In genomic region chr12:43983548-43983947, GRCm38 (mm10) we compare ENCODE assay signal across 27 mouse cellular contexts.
DNase-seq lines count a peak whose midpoint lies in the region; ATAC-seq lines count a peak whose summit lies in the region.
"Had no signal": no experiment of that assay in that cellular context is flagged by ENCODE, and none has a peak within 500 bp of the region (broad histone marks: within the 10 kb centered on the region; RNA-seq: fewer than 3 reads in every experiment).

No protein-coding gene starts in this region.

- 58% methylated on average over 1 of the region's 1 CpGs for WGBS in neural tube, embryonic 14.5 days
- 55% methylated on average over 1 of the region's 1 CpGs for WGBS in neural tube, embryonic 15.5 days
- 74% methylated on average over 1 of the region's 1 CpGs for WGBS in kidney, embryonic 16.5 days

- no peaks in the 10 kb centered on the region for H3K36me3 ChIP-seq in neural tube, embryonic 14.5 days (ENCODE audit: control insufficient read depth, insufficient read depth, low read length)
- no peaks in the 10 kb centered on the region for H3K36me3 ChIP-seq in neural tube, embryonic 15.5 days
- H3K36me3 ChIP-seq in kidney, embryonic 16.5 days (ENCODE audit: insufficient read depth, low read length) = no peaks in the 10 kb centered on the region
- H3K36me3 ChIP-seq: embryonic facial prominence, embryonic 13.5 days; embryonic facial prominence, embryonic 15.5 days; forebrain, embryonic 10.5 days; forebrain, embryonic 12.5 days; G1E had no signal

- H3K27me3 ChIP-seq in neural tube, embryonic 14.5 days (ENCODE audit: control insufficient read depth, insufficient read depth, low read length) = no peaks in the 10 kb centered on the region
- H3K27me3 ChIP-seq in neural tube, embryonic 15.5 days (replicated peaks) = no peaks in the 10 kb centered on the region
- no peaks in the 10 kb centered on the region for H3K27me3 ChIP-seq in kidney, embryonic 16.5 days (ENCODE audit: insufficient read depth, low read length)
- H3K27me3 ChIP-seq: CH12.LX; embryonic facial prominence, embryonic 13.5 days; embryonic facial prominence, embryonic 15.5 days; forebrain, embryonic 12.5 days; Patski had no signal

- no peak overlapping the region for H3K9ac ChIP-seq in neural tube, embryonic 14.5 days (replicated peaks; ENCODE audit: low read depth, low read length)
- H3K9ac ChIP-seq in neural tube, embryonic 15.5 days (replicated peaks) = no peak overlapping the region
- no peak overlapping the region for H3K9ac ChIP-seq in kidney, embryonic 16.5 days (replicated peaks; ENCODE audit: low read length)
- H3K9ac ChIP-seq: embryonic facial prominence, embryonic 13.5 days; embryonic facial prominence, embryonic 15.5 days; forebrain, embryonic 12.5 days had no signal

- H3K4me2 ChIP-seq in neural tube, embryonic 14.5 days (ENCODE audit: low read depth, low read length) = no peak overlapping the region
- no peak overlapping the region for H3K4me2 ChIP-seq in neural tube, embryonic 15.5 days
- H3K4me2 ChIP-seq in kidney, embryonic 16.5 days (replicated peaks; ENCODE audit: low read depth, low read length) = no peak overlapping the region
- H3K4me2 ChIP-seq: embryonic facial prominence, embryonic 13.5 days; embryonic facial prominence, embryonic 15.5 days; forebrain, embryonic 12.5 days had no signal

- peak; percentile 66 for ATAC-seq in neural tube, embryonic 14.5 days (ENCODE audit: low read depth)
- ATAC-seq in neural tube, embryonic 15.5 days (ENCODE audit: low FRiP score) = peak; percentile 24; the same call in 1 of the 2 replicates
- ATAC-seq in kidney, embryonic 16.5 days (ENCODE audit: low FRiP score, low TSS enrichment) = no peak
- ATAC-seq: activated CD4-positive, CD25-positive, alpha-beta regulatory T cell, adult 4 months; forebrain, embryonic 14.5 days; forebrain, embryonic 16.5 days; Patski had no signal

- no peak overlapping the region for H3K27ac ChIP-seq in neural tube, embryonic 14.5 days (ENCODE audit: low read depth, low read length)
- H3K27ac ChIP-seq in neural tube, embryonic 15.5 days (replicated peaks) = no peak overlapping the region
- no peak overlapping the region for H3K27ac ChIP-seq in kidney, embryonic 16.5 days (ENCODE audit: low read length)
- H3K27ac ChIP-seq: embryonic facial prominence, embryonic 13.5 days; embryonic facial prominence, embryonic 15.5 days; forebrain, embryonic 10.5 days; forebrain, embryonic 12.5 days had no signal

- H3K4me3 ChIP-seq in neural tube, embryonic 14.5 days (ENCODE audit: low read depth, low read length) = no peak overlapping the region
- no peak overlapping the region for H3K4me3 ChIP-seq in neural tube, embryonic 15.5 days (replicated peaks)
- no peak overlapping the region for H3K4me3 ChIP-seq in kidney, embryonic 16.5 days (ENCODE audit: low read length)
- H3K4me3 ChIP-seq: embryonic facial prominence, embryonic 13.5 days; embryonic facial prominence, embryonic 15.5 days; erythroblast, embryonic 14.5 days; forebrain, embryonic 10.5 days; forebrain, embryonic 12.5 days had no signal

- H3K9me3 ChIP-seq in neural tube, embryonic 14.5 days (ENCODE audit: control insufficient read depth, low read length) = no peaks in the 10 kb centered on the region
- H3K9me3 ChIP-seq in neural tube, embryonic 15.5 days (replicated peaks) = no peaks in the 10 kb centered on the region
- H3K9me3 ChIP-seq in kidney, embryonic 16.5 days (ENCODE audit: low read length) = no peaks in the 10 kb centered on the region
- H3K9me3 ChIP-seq: embryonic facial prominence, embryonic 13.5 days; embryonic facial prominence, embryonic 15.5 days; forebrain, embryonic 10.5 days; forebrain, embryonic 12.5 days; G1E had no signal

- DNase-seq in neural tube, embryonic 10.5 days (ENCODE audit: extremely low spot score, low spot score) = no peak
- DNase-seq in hindlimb bud, embryonic 11.5 days (ENCODE audit: extremely low spot score, low read depth, low spot score) = peak; percentile 20
- DNase-seq in lung, postnatal 10 days = no peak
- DNase-seq: adrenal gland, adult 8-10 months; adrenal gland, postnatal 14 days; adrenal gland, postnatal 36 days; cerebellum, adult 11 months; cerebellum, adult 18-20 months; cerebellum, adult 8-10 months; cerebellum, adult 9-11 months; cerebellum, postnatal 14 days; cerebellum, postnatal 36 days; embryo, embryonic 11 days had no signal

- no peaks in the 10 kb centered on the region for H3K4me1 ChIP-seq in neural tube, embryonic 14.5 days (ENCODE audit: control insufficient read depth, insufficient read depth, low read length)
- no peaks in the 10 kb centered on the region for H3K4me1 ChIP-seq in neural tube, embryonic 15.5 days
- no peaks in the 10 kb centered on the region for H3K4me1 ChIP-seq in kidney, embryonic 16.5 days (ENCODE audit: insufficient read depth, low read length)
- H3K4me1 ChIP-seq: embryonic facial prominence, embryonic 13.5 days; embryonic facial prominence, embryonic 15.5 days; forebrain, embryonic 10.5 days; forebrain, embryonic 12.5 days had no signal
